Mouse (Mus musculus) inflammation-experienced regulatory T-cells, adult 6 months (primary cell): ENCODE data around the gene Crybb2. TPM values are rescaled to one million over a fixed set of nuclear protein-coding genes. Genes with fewer than 3 reads are reported as not detected.

Experiments
- ATAC-seq: one replicate; pipeline ENCODE4 v1.8.0; 2017
- polyA plus RNA-seq, 3 experiments: library from polyadenylated mRNA; unstranded; fragments of 100-300 nt; shearing (Covaris generic); gene quantifications; one replicate each; pipeline ENCODE4 v1.2.1; 2017

Crybb2 gene
- polyA plus RNA-seq, 3 experiments from 2014 or later, result not detected

DNA sequence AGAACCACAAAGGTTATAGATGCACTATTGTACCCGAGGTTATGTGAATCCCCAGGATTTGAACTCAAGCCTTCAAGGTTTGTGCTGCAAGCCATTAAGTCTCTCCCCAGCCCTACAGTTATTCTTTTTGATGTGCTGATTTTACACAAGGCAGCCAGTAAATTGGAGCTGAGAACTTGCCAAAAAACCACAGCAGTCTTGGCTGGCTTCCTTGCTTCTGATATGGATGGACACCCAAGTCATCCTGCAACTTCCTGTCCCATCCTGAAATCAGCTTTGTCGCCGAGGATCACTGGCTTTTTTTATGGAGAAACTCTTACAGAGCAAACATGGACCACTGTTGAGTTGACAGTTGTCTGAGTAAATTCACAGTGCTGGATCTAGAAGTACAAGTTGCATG is 39.8 kb downstream of the Crybb2 start:
- no peak for ATAC-seq

DNA sequence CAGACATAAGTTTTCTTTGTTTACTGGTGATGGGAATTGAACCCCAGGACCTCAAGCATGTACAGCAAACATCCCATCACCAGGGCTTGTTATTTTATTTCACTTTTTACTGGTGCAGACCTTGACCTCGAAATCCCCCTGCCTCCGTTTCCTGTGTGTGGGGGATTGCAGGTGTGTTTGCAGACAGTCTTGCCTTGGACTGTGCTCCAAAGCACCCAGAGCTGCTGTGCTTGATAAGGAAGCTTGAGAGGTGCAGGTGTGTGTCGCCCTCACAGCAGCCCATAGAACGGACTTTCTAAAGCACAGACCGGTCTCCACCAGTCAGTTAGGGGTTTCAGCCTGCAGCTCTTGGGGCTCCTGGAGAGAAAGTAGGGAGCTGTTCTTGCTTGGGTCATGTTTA is 43.2 kb downstream of the Crybb2 start:
- no peak for ATAC-seq

DNA sequence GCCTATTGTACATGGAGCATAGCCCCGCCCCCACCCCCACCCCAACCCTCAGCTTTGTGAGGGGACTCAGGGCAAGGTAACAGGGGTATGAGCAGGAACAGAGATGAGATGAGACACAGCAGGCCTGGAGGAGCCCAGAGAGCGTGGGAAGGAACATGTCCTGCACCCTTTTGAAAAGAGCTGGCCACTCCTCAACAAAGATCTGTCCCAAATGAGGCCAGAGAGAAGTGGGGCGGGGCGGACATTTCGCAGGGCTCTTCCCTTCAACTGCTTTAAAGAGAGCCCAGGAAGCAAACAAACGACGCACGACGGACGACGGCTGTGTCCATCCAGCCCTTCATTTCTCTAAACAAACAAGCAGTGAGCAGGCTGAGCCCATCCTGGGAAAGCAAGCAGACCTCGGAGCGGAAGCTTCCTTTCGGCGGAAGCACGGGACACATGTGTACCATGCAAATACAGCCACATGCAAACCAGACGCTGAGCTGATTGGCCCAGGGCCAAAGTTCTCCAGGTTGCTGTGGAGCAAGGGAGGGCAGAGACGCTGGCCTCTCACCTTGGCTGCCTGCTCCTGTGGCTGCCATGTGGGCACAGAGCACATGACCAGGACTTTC is 45.7 kb downstream of the Crybb2 start:
- no peak for ATAC-seq

DNA sequence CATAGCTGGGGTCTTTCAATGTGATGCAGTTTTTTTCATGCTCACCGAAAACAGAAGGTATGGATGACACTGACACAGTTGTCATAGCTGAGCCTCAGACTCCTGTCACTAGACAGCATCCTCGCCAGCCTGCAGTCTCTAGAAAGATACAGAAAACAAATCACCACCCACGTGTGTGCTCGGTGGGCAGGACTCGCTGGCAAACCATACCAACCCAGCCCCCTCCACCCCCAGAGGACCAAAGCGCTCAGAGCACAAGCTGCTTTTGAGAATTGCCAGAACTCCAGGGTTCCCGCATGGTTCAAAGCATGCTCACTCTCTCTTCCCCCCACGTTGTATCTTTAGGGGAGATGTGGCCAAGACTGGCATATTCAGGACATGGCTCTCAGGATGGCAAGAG is 51.7 kb downstream of the Crybb2 start:
- ATAC-seq, result no peak

DNA sequence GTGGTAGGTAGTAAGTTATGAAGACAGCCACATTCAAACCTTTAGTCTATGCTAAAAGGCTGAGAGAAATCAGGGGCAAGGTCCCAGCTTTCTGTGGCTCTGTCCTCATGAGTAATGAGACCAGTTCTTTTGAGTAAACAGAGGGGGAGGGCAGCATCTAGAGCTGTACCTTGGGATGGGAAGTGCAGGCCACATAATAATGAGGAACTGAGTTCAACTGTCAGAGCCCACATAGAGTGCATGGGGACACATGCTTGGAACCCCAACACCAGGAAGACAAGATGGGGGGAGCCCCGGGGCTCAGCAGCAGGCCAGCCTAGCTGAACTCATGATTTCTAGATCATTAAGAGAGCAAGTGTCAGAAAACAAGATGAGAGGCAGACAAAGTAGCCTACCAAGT is 52.9 kb downstream of the Crybb2 start:
- no peak for ATAC-seq

DNA sequence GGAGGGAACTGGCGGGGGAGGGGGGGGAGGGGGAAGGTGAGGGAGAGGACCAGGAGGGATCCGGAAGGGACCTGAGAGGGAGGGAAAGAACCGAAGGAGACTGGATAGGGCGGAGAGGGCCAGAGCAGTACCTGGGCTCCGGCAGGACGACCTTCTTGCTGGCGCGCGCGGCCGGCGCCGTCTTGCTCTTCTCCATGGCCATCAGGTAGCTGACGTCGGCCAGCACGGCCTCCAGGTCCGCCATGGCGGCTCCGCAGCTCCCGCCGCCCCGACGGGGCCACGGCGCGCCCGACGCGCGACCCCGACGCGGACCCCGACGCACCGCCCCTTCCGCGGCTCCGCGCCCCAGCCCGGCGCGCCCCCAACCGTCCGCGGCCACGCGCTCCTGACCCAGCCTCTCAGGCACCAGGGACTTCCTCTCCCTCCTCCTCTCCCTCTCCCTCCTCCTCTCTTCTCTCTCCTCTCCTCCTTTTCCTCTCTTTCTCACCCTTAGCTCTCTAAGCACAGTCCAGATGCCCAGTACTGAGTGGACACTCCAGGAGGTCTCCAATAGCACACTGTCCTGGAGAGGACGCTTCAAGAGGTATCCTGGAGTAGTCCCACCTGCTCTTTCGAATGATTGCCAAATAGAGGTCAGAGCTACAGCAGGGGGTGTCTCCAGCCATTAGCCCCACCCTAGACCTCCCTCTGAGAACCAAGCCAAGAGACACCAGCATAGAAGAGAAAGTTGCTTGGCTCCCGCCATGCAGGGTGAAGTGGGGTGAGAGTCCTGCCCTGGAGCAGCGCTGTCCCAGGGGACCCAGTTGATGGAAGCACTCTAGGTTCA is 54.5 kb downstream of the Crybb2 start, which contains the start of gene Grk3:
TSS of gene Grk3 (minus strand) at position 556 of the 826 bp plus-strand sequence.
- no peak for ATAC-seq

DNA sequence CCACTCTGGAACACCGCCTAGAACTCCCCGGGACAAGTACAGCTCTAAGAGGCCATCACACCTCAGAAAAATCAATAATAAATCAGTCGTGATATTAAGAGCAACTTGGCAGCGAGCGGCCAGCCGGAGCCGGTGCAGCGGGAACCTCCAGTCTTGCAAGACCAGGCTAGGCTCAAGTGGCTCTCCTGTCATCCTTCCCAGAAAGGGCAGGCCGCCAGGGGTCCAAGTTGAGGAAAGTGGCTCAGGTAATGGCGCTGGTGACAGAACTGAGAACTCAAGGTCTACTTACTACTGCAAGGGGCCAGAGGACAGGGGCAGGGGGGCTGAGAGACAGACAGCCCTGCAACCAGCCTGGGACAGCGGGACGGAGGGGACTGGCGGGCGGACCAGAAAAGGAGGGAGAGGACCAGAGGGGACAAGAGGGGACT is 55.1 kb downstream of the Crybb2 start:
- no peak for ATAC-seq

DNA sequence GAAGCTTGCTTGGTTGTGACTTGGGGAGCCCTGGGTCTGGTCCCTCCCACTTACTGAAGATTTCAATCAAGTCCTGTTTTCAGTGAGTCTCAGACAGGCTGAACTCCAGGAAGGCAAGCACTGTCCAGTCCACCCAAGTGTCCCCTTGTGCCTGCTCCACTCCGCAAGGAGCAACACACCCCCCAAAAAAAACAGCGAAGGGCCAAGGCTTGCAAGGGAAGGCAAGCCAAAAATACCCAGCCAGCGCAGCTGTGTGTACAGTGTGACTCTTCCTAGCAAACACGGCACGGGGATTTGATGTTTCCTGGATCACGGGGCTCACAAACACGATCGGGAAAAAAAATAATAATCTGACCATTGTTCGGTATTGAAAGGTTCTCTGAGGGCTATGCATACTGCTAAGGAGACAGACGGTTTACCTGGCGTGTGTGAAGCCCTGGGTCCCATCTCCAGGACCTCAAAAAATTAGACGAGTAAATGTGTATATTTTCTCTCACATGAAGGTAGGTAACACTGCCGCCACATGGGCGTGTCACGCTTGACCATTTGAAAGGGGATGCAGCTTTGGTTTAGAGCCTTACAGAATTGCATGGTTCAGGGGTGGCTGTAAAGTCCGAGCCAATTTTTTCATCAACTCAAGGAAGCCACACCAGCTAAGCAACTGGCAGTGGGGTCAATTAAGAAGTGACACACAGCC is 55.7 kb downstream of the Crybb2 start:
- no peak for ATAC-seq

DNA sequence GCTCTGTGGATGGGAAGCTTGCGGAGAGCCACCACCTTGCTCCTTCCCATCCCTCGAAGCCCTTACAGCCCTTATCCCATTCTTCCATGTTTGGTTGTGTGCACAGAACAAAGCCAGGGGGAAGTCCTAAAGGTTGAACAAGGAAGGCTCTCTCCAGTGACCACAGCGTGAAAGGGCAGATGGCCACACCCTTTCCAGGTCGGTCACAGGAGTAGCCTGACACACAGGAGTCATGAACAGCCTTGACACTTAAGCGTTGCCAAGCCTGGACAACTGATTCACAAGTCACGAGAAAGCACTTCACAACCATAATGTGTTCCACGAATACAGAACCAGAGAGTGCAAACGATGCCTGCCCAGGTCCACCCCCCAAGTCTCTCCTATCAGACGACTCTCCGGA is 58.0 kb downstream of the Crybb2 start:
- no peak for ATAC-seq

DNA sequence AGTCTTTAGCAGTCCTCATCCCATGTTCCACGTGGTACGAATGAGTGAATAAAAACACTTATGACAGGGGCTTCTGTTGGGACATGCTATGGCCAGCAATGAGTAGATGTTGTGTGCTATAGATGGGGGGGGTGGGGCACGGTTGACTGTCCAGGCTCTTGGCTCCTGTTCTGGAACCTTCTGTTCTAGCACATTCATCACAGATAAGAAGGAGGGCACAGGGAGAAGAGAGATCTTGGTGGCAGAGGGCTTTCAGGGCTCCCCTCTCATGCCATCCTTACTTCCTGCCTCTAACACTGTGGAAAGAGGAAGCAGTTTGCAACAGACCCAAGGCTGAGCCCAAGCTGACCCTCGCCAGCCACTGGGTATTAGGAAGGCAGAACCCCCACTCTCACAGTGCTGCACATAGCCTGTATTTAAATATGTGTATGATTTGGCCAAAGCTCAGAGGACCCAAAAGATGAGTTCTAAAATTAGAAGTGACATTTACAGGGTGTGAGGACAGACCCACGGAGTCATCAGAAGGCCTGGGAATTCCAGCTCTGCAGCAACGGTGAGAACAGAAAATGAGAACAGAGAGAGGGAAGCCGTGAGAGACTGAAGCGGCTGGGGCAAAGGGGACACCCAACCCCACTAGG is 60.6 kb downstream of the Crybb2 start:
- ATAC-seq, result no peak

DNA sequence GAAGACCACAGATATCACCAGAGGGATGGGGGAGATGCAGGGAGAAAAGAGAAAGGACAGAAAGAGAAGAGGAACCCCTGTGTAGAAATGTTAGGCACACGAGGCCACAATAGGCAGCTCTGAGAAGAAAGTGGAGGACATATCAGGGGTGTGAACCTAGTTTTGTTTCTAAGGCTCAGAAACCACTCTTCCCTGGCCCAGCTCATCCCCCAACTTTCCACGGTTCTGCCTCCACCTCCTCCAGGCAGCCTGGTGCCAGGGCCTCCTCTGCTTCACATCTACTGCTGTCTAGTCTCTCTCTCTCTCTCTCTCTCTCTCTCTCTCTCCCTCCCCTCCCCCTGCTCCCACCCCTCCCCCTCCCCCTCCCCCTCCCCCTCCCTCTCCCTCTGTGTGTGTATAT is 61.4 kb downstream of the Crybb2 start:
- ATAC-seq, result no peak

Other genes with a start within 250 kb of the Crybb2 start
- gene Myo18b, start 173.8 kb downstream of the Crybb2 start, polyA plus RNA-seq, result not detected
- gene Grk3, start 54.3 kb downstream of the Crybb2 start, polyA plus RNA-seq, result under 1 TPM; 0.36 to 0.59 (median 0.50) TPM
- gene Crybb3, start 11.5 kb upstream of the Crybb2 start, polyA plus RNA-seq, result 1 to 10 TPM in 1 of 3 experiments, not detected in 2; 1.3 TPM
- 1 to 10 TPM; 1.4 to 3.2 (median 1.4) TPM for gene 2900026A02Rik, start 151.1 kb upstream of the Crybb2 start, polyA plus RNA-seq
- gene Tmem211, start 156.8 kb upstream of the Crybb2 start, polyA plus RNA-seq, result not detected
- gene Sgsm1, start 240.7 kb upstream of the Crybb2 start, polyA plus RNA-seq, result not detected